Mouse (Mus musculus): ENCODE data around the gene Brf1.

Gene Brf1

DNA sequence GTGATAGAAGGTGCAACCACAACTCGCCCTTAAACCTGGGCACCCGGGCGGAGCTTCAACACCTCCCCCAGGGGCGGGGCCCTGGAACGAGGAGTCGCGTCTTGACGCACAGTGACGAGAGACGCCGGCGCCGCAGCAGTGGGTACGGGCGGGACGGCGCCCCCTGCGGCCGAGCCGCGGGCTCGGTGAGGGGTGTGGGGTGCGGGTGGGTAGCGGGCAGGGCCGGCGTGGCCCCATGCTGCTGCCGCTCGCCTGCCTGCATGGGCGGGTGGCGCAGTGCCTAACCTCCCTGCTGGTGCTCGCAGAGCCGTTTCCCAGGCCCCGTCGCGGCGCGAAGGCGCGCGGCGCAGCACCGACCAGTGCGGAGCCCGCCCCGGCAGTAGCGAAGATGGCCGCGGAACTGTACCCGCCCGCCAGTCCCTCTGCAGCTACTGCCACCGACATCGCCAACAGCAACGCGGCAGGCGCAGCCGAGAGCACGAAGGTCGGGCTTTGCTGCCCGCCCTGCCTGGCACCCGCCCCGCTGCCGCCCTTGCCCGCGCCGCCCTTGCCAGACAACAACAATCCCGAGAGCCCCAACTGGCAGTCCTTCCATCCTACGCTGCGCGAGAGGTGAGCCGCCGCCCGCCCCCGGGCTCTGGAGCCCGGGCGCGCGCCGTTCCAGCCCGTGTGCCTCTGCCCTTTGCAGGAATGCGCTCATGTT, 24.0 kb downstream of the Brf1 start, which contains the start of gene Btbd6:
Gene Btbd6 (plus strand): TSS at position 112 of the 703 bp plus-strand sequence.
- DNase-seq (ENCODE audit: low spot score) = peak; percentile 83

DNA sequence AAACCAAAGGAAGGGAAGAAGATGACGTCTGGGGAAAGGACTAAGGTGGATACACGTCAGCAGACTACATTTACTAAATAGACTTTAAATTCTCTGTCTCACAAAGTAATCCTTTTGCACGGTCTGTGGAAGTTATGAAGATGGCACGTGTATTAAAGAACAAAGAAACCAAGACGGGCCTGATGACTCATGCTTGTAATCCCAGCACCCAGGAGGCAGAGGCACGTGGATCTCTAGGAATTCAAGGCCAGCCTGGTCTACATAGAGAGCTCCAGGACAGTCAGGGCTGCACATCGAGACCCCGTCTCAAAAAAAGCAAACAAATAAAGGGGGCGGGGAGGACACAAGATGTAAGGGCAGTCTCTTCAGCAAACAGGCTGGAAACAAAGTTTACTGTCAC, 25.8 kb downstream of the Brf1 start:
- DNase-seq (ENCODE audit: low spot score) = no peak

DNA sequence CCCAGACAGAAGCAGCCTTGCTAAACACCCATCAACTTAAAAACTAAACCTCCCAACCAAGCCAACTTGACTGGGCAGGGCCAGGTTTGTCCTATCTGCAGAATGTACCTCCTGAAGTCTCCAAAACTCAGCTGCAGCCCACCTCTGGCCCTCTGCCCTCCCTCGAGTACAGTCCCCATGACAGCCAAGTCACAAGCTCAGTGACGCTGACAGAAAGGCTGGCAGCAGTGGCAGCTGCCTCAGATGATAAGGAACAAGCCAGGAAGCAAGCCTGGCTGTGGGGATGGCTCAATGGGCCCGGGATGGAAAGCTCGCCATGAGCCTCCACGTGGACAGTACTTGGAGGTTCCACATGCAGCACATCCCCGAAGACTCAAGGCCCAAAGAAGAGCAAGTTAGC, 30.9 kb downstream of the Brf1 start:
- DNase-seq (ENCODE audit: low spot score) = no peak

DNA sequence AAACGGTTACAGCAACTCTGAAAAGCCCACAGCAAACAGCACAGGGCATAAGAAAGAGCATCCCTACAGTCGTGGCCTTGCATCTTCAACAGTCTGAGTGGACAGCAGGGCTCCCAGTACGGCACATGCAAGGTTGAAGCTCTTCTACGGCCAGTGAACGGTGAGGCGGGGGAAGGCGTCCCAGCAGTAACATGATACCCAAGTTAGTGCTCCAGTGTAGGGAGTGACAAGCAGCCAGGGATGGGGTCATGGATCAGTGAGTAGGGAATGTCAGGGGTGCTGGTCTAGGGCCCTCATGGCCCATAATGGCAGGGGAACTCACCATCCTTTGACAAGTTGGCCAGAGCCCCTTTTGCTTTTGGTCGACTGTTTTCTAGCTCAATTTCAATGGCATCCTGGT, 31.6 kb downstream of the Brf1 start:
- DNase-seq (ENCODE audit: low spot score) = no peak

DNA sequence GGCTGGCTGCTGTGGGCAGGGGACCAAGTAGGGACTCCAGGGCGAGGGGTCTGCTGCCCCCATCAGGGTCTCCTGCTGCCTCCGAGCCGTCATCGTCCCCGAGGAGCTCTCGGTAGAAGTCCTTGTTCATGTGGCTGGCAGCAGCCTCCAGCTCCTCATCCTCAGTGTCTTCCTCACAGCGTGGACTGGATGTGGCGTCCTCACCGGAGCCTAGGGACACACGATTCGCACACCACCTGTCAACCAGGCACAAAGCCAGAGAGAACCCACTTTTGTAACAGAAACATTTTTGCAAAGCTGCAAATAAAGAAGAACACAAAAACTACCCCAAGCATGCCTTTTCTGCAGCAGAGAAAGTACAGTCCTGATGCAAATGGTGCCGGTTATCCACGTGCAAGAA, 34.7 kb downstream of the Brf1 start:
- DNase-seq (ENCODE audit: low spot score) = no peak

DNA sequence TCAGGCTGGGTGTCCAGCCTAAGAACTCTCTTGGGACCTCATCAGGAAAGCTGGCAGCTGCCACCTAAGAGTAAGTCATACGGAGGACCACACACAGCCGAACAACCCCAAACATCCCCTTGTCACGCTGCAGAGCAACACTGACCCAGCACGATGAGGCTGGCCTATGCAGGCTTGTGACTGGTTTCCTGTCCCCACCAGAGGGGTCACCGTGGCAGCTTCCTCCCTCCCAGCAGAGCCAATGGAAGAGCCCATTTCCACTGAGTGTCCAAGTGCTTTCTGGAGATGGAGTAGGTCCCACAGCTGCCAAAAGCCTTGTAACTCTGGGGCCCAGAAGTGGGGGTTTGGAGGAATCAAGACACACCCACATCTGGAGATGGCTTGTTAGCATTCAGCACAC, 38.6 kb downstream of the Brf1 start:
- no peak for DNase-seq (ENCODE audit: low spot score)

DNA sequence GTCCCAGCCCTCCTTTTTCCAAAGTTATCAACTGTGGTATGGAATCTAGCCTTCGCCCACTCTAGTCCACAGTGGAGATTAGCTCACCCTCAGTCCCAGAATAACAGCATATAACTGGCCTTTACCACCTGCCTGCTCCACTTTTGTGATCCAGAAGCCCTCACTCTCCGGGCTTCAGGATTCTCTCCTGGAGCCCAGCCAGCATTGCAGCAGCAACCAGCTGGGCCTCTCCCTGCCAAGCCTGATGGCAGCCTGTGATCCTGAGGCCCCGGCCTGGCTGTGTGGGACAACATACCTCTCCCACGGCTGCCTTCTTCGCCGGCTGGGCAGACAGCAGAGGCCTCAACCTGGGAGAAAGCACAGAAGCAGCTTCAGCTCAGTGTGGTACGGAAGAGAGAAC, 39.1 kb downstream of the Brf1 start:
- no peak for DNase-seq (ENCODE audit: low spot score)

DNA sequence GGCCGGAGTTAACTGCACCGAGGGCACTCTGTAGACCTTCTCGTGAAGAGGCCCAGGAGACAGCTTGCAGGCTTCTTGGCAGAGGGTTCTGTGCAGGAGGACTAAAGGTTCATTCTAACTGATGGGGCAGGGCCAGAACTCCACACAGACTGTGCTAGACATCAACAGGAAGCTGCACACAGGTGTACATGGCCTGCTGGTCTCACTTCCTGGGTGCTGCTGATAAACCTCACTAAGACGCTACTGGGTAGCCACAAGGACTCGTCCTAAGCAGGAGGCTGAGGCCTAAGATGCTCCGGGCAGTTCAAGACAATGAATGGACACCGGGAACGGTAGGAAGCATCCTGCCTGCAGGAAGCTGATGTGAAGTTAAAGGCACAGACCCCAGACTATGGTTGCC, 41.1 kb downstream of the Brf1 start:
- DNase-seq (ENCODE audit: low spot score) = no peak

DNA sequence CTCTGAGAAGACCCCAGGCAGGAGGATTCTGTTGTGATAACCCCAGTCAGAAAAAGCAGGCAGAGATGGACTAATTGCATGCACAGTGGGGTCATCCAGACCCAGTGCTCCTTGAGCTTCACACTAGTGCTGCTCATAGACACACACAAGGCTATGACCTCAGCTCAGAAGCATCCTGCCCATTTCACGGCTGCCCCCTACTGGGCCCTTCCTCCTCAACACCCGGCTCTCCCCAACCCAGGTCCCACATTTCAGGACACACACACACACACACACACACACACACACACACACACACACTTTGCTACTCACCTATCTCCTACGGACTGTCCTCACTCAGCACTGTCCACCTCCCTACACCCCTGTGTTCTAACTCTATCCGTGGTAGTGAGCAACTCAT, 42.2 kb downstream of the Brf1 start:
- DNase-seq (ENCODE audit: low spot score) = peak; percentile 69

DNA sequence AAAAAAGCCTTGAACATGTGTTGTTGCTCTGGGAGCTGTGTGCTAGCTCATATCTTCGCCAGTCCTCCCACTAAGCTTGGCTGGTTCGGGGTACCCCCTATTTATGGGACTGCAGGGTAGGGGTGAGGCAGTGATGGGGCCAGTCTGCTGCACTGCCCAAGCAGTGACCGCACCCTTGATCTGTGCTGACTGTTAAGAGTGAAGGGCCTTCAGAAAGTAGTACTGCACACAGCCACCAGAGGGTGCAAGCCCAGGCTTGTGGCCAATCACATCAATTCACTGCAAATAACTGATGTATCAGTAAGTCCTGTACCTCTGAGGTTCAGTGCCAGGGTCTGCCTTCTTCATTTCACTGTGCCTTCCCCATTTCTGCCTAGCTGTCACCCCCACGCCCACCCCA, 44.7 kb downstream of the Brf1 start:
- peak; percentile 86 for DNase-seq (ENCODE audit: low spot score)

DNA sequence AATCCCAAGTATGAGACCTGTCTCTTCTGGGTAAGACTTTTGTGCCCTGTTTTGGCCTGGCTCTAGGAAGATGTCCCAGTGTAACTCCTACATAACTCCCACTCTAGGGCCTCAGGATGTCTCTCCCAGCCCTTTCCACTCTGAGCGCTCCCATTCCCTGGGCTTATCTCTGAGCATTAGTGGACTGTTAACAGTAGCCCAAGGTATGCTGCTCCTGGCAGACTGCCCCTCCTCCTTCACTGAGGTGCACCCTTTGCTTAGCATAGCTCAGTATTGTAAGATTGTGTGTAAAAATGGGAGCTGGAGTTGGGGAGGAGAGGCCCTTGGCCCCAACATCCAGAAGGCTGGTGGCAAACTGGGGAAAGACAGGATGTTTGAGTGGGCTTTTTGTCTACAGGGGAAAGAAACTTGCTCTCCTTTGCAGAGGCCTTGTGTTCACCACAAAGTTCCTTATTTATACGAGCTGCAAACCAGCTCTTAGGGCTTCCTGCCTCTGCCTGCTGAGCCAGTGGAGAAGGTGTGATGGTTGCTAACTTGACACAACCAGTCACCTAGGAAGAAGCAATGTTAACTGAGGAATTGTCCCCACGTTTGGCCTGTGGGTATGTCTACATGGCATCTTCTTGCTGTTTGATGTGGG, 47.5 kb downstream of the Brf1 start:
- no peak for DNase-seq (ENCODE audit: low spot score)

DNA sequence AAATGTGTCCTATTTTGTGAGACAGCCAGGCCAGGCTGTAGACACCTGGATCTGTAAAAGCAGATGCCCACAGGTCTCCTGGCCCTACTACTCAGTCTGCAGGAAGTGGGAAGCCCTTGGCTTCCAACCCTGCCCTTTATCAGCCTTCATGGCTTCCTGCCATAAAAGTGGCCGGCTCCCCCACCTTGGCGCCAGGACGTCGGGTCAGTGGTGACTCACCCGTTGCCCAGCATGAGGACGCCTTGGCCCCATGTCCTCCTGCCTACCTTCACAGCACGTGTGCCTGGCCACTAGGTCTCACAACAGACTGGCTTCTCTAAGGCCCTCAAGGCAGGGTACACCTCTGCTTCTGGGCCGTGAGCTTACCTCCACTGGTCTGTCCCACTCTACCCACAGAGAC, 48.1 kb downstream of the Brf1 start:
- no peak for DNase-seq (ENCODE audit: low spot score)

DNA sequence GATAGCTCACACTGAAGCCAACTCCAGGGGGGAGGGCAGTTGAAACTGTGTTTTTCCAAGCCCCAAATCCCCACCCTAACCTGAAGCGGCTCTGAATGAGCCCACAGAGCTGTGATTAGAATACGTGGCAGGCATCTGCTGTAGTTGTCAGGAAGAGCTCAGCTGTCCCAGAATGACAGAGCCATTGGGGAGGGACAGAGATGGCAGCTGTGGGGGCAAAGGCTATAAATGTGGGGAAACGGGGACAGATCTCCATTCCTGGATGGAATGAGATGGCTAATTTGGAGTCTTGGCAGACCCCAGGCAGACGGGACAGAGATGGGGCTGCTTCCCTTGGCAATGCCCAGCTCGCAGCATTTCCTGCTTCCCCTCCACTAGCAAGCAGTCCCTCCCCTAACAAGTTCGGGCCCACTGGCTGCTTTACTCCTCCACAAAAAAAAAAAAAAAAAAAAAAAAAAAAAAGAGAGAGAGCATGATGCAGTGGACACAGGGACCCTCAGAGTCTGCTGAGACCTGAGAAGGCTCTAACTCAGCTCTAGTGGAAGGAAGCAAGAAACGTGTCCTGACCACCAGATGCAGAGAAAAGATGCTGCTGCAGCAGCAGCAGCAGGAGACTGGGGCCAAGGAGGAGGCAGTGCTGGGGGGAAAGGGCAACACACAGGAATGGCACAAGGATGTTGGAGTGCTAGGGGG, 49.2 kb downstream of the Brf1 start:
- DNase-seq (ENCODE audit: low spot score) = no peak

DNA sequence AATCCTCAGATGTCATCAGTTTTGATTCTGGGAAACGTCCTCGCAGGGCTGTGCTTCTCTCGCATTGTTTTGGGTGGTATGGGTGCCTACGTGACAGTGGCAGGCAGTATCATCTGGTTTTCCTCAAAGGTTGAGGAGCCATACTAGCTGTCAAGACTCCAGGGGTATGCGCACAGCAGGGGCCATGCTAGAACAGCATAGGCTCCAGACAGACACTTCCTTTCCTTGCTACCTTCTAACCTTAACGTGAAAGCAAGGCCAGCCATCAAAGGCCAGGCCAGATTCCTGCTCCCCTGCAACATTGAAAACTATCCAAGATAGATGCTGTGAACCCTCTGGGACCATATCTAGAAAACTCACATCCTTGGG, 49.8 kb downstream of the Brf1 start:
- no peak for DNase-seq (ENCODE audit: low spot score)

DNA sequence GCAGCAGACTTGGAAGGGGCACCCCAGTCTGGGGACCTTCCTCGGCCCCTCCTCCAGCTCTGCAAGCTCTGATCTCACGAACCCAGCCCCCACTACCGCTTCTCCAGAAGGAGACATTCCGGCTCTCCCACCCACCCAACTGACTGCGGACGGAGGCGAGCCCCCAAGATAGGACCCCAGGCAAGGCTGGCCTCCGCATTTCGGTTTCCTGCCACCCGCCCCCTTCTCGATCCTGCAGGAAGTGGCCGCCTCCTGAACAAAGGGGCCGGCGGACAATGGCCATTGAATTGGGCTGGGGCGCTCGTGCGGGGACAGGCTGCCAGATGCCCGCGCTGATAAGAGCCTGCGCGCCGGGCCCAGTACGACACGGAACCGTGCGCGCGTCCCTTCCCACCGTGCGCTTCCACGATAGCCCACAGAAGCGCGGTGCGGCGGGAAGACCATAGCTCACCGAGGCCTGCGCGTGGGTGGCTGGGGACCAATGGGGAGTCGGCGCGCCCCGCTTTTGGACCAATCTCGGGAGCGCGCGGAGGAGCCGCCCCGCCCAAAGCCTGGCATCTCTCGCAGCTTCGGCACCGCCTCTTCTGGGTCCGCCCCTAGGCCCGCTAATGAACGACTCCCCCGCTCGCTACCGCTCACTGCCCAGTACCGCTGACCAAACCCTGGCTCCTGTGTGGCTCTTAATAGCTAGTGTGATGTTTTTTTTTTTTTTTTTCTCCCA, 50.3 kb downstream of the Brf1 start:
- DNase-seq (ENCODE audit: low spot score) = peak; percentile 92

DNA sequence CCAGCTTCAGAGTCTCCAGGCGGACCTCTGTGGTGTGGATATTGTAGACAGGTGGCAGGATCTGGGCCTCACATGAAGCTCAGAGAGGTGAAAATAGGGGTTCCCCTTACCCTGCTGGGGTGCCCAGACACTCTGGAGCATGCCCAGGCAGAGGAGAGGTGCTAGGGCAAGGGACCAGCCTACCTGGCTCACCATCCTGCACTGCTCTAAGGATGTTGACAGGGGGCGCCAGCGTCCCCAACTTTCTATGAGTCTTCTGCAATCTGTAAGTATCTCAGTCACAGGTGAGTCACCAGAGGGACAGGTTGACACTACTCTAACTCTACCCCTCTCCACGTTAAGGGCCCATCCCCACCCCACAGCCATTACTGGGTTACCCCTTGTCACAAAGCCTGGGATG, 53.2 kb downstream of the Brf1 start:
- peak; percentile 51 for DNase-seq (ENCODE audit: low spot score)

DNA sequence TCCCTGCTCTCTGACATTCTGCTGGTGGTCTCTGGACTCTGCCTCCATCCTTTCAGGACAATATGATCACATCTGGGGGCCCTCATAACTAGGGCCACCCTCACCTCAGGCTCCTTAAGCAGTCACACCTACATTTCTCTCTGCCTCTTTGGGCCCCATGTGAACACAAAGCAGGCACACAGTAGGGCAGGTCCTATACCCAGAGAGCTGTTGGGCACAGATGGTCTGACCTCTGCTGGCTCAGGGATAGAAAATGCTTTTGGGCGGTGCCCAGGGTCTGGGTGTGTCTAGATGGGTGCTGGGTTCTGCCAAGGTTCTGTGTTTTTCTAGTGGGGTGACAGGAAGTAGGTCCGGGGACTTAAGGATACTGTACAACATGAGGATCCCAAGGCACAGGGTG, 56.8 kb downstream of the Brf1 start:
- DNase-seq (ENCODE audit: low spot score) = no peak

DNA sequence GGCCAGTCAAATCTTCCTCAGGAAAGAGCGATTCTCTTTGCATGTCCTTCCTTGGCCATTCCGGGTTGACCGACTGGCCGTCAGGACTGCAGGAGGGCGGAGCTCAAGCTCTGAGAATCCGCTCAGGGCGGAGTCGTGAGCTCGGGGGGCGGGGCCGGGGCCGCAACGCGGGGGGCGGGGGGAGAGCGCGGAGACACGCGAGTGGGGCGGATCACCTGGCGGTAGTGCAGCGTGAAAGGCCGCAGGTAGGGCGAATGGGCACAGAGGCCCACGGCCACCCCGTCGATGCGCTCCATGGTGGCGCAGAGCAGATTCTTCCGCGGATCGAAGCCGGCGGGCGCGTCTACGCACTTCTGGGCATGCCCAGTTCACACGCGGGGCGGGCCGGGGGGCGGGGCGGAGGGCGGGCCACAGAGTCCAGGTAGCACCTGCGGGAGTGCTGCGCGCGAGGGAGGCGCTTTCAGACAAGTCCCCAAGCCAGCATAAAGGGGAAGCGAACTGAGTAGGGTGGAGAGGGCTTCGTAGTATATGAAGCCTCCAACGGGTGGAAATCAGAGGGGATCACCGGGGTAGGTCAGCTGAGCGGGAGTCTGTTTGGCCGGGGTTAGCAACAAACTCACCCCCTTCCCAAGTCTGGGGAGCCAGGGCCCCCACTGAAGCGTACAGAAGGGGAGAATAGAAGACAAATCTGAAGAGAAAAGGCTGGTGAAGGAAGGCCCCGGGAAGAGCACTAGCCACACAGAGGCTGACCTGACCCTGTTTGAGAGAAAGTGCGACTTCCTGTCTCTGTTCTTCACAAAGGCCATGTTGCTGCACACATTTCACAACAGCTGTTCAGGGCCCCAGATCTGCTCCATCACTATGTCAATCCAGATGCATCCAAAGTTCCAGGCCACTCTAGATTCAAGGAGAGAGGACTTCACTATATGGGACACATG, 58.5 kb downstream of the Brf1 start, which contains the start of gene Nudt14:
Gene Nudt14 (minus strand): TSS at position 349 of the 938 bp plus-strand sequence.
- peak; percentile 83 for DNase-seq (ENCODE audit: low spot score)

DNA sequence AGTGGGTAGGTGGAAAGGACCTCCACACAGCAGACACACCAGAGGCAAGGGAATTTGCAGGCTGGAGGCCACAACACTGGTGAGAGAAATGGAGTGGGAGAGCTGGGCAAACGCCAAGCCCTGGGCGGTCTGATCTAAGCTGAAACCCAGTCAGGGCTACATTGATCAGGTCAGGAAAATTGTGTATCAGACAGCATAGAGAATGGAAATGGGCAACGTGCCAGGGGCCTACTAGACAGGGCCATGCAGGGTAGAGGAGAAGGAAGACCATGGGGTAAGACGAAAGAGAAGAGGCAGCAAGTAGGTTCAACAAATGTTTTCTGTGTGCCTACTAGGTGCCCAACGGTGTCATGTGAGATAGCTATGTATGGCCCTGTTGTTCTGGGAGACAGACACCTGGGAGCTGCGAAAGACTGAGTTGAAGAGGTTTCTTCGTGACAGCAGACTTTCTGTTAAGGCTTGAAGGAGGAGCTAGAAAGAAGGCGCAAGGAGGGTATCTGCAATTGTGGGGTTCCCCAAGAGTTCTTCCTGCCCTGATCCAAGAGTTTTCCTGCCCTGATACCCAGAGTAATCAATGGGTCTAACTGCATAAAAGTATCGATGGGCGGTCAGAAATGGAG, 59.2 kb downstream of the Brf1 start:
- no peak for DNase-seq (ENCODE audit: low spot score)

DNA sequence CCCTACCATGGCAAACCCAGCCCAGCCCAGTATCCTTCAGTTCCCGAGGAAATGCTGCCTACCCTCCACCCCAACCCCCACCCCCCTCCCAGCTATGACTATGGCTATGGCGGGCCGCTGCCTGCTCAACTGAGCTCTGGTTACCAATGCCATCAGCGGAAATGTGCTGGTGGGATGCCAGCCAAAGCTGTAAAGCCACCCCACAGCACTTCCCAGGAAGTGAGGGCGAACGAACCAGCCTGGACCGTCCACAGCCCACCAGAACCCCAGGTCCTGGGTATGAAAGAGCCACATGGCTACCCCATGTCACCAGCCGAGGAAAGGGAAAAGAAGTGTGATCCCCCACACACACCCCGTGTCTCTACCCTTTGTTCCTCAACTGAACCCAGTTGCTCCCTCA, 59.8 kb downstream of the Brf1 start:
- DNase-seq (ENCODE audit: low spot score) = no peak

DNA sequence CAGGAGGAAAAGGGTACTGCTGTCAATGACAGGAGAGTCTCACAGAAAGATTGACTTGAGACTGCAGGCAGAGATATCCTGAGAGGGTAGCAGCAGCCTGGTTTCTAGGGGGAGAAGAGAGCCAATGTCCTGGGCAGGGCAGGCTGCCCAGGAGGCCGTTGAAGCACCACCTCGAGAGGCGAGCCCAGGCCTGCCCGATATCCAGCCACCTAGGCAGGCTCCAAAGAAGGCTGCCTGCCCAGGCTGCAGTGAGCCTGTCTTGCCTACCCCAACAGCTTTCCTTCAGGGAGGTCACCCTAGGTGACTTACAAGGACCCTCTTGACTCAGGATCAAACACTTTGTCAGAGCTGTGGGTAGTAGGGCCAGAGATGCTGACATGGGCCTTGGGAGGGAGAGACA, 60.3 kb downstream of the Brf1 start:
- no peak for DNase-seq (ENCODE audit: low spot score)
